Mouse (Mus musculus): ENCODE data around the gene Klhl29.

GRCm38 (mm10) chr12:5413976-5414375 lies 38.5 kb upstream of the Klhl29 start:
- TF ChIP-seq CTCF (IDR thresholded peaks at IDR 0.05; ENCODE audit: low read depth, low read length) = no peak
- TF ChIP-seq POLR2A (IDR thresholded peaks at IDR 0.05; ENCODE audit: borderline replicate concordance, low read depth, low read length) = no peak
